8 mouse cellular contexts compared by ENCODE assay signal in the genomic region with DNA sequence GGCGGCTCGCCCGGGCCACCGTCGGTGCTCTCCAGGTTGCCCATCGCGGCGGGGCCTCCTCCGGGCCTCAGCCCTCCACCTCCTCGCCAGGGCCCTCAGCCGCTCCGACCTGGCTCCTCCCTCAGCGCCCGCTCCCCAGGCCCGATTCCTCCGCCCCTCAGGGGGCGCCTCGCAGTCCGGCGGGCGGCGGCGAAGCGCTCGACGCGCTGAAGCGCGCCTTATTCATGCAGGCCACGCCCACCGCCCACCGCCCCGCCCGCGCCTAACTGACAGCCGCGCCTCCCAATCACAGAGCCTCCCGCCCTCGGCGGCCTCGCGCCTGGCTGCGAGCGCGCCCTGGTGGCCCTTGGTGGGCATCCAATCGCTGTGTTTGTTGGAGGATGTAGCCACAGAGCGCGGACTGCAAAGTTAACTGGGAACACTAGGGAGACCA. TPM values are rescaled to one million over a fixed set of nuclear protein-coding genes. Genes with fewer than 3 reads are reported as not detected.
A peak's percentile ranks its signal among the peaks of the same experiment; 100 is the strongest.
DNase-seq lines count a peak whose midpoint lies in the region; ATAC-seq and TF ChIP-seq lines count a peak whose summit lies in the region.

TSS of gene Fmnl3 (minus strand) at position 224 of the 433 bp plus-strand sequence.

- H3K4me1 ChIP-seq in cortical plate, adult 2 months (ENCODE audit: control insufficient read depth, insufficient read depth, low read length) = peaks cover 2% of the 10 kb centered on the region; the same call in 1 of the 2 replicates
- H3K4me1 ChIP-seq in hindbrain, postnatal 0 days (ENCODE audit: insufficient read depth, low read length) = 0 out of 2 replicates have a peak, but pooled peaks cover 11% of the 10 kb centered on the region

- no peaks in the 10 kb centered on the region for H3K27me3 ChIP-seq in hindbrain, postnatal 0 days (ENCODE audit: insufficient read depth, low read length)

- intact Hi-C loops in left cerebral cortex, adult 2 months (cut with DNase I) = loop anchor here (1.0 to 2.0 kb wide), 2 partner anchors 43 to 53 kb away; no protein-coding TSS in a partner anchor

- under 1% methylated on average over 29 of the region's 48 CpGs for WGBS in hindbrain, postnatal 0 days
- WGBS in macrophage (ENCODE audit: missing documents) = under 1% methylated on average over 15 of the region's 48 CpGs

- peak within 1 kb of the TSS; percentile 82 for H3K4me2 ChIP-seq in hindbrain, postnatal 0 days (ENCODE audit: low read depth, low read length)

- ATAC-seq in hindbrain, postnatal 0 days = peak; percentile 98

- TF ChIP-seq POLR2A in cortical plate, adult 2 months (IDR thresholded peaks at IDR 0.05; ENCODE audit: extremely low read depth, insufficient read depth, low read length) = no peak

- H3K79me2 ChIP-seq in macrophage (ENCODE audit: inconsistent target) = peaks cover 45% of the 10 kb centered on the region

- peak within 1 kb of the TSS; percentile 33 for H3K4me3 ChIP-seq in cortical plate, adult 2 months (ENCODE audit: insufficient read depth, low read length)
- peak within 1 kb of the TSS; percentile 88 for H3K4me3 ChIP-seq in hindbrain, postnatal 0 days (ENCODE audit: low read length)
- peak within 1 kb of the TSS; percentile 72 for H3K4me3 ChIP-seq in left cerebral cortex, adult 2 months
- H3K4me3 ChIP-seq in macrophage (ENCODE audit: inconsistent target) = peak within 1 kb of the TSS; percentile 47

- TF ChIP-seq CTCF in cortical plate, adult 2 months (IDR thresholded peaks at IDR 0.05; ENCODE audit: extremely low read depth, insufficient read depth, low read length) = peak; percentile 71
- TF ChIP-seq CTCF in hindbrain, postnatal 0 days (IDR thresholded peaks at IDR 0.05; ENCODE audit: low read depth) = peak; percentile 79
- TF ChIP-seq CTCF in left cerebral cortex, adult 2 months (IDR thresholded peaks at IDR 0.05) = peak; percentile 86

- H3K9ac ChIP-seq in hindbrain, postnatal 0 days (replicated peaks; ENCODE audit: low read length) = peak within 1 kb of the TSS; percentile 89

- H3K36me3 ChIP-seq in hindbrain, postnatal 0 days (ENCODE audit: insufficient read depth, low read length) = no peaks in the 10 kb centered on the region
- H3K36me3 ChIP-seq in macrophage (ENCODE audit: inconsistent target) = no peaks in the 10 kb centered on the region

- H3K27ac ChIP-seq in cortical plate, adult 2 months (ENCODE audit: insufficient read depth, low read length) = no peak within 1 kb of the TSS
- H3K27ac ChIP-seq in hindbrain, postnatal 0 days = peak within 1 kb of the TSS; percentile 87
- H3K27ac ChIP-seq in left cerebral cortex, adult 2 months = peak within 1 kb of the TSS; percentile 82
- H3K27ac ChIP-seq in macrophage = no peak within 1 kb of the TSS

- H3K9me3 ChIP-seq in hindbrain, postnatal 0 days (ENCODE audit: low read length) = no peaks in the 10 kb centered on the region

- DNase-seq in adipocyte (ENCODE audit: low spot score) = peak; percentile 91
- peak; percentile 92 to 93 for DNase-seq in gastrocnemius, adult 8-10 months (ENCODE audit: low spot score in 2 of 2)
- DNase-seq in hindbrain, postnatal 0 days (ENCODE audit: low spot score) = peak; percentile 97
- DNase-seq in left cerebral cortex, adult 2 months (ENCODE audit: extremely low spot score in 1 of 2, low spot score in 2 of 2) = peak; percentile 95 to 99
- peak; percentile 92 for DNase-seq in retina, postnatal 7 days (ENCODE audit: low read depth, low spot score)
- DNase-seq in urinary bladder, adult 18-20 months (ENCODE audit: low spot score in 2 of 2) = peak; percentile 91 to 99

RNA-seq across cellular contexts. Expression of gene Fmnl3, which starts in this region (rescaled TPM):
- 13.7 and 15.4 TPM in 2 replicates for polyA plus RNA-seq in cortical plate, adult 2 months (2012; rRNA removed)
- total RNA-seq in gastrocnemius, adult 8-10 months (2022) = 1 to 10 TPM; 3.3 to 5.4 (median 3.9) TPM
- 11.9 and 15.2 TPM in 2 replicates for total RNA-seq in hindbrain, postnatal 0 days (2014; rRNA removed)
- polyA plus RNA-seq in hindbrain, postnatal 0 days (2015; fragmentation: Nextera tagmentation; extraction: Ambion mirVana) = 8.0 and 8.2 TPM in 2 replicates
- total RNA-seq in left cerebral cortex, adult 2 months (2021) = 10 to 100 TPM in 1 of 2 experiments, 1 to 10 TPM in 1; 10.0 to 11.4 TPM
- 10 to 100 TPM in 21 of 26 experiments, 1 to 10 TPM in 5; 2.4 to 38.1 (median 15.1) TPM for total RNA-seq in macrophage (2018; cell fraction: chromatin; rRNA removed)
- 10 to 100 TPM in 7 of 26 experiments, 1 to 10 TPM in 19; 5.2 to 12.7 (median 9.1) TPM for total RNA-seq in macrophage (2018; cell fraction: cytosol; rRNA removed)
- total RNA-seq in macrophage (2018; cell fraction: nucleus; rRNA removed) = 10 to 100 TPM in 13 of 26 experiments, 1 to 10 TPM in 13; 4.9 to 30.3 (median 9.9) TPM
- polyA plus RNA-seq in macrophage (2018) = 7.2 to 21.2 TPM (median 8.2 TPM) in 3 replicates

Comparison
In these comparisons a context has a peak if more than half of its experiments do, and no peak if none do; other contexts are left out.
1. H3K27ac ChIP-seq: peak in hindbrain, postnatal 0 days (single experiment) and left cerebral cortex, adult 2 months (single experiment); none in cortical plate, adult 2 months (single experiment) and macrophage (single experiment).
2. H3K4me3 ChIP-seq: peak in every context shown above with its lines; median percentile 88 in hindbrain, postnatal 0 days; 72 in left cerebral cortex, adult 2 months; 47 in macrophage; 33 in cortical plate, adult 2 months.
3. Peak in every context shown above with its lines, with median percentiles within 50 percentile points of each other: DNase-seq and CTCF ChIP-seq.